Mouse (Mus musculus): ENCODE results near the gene Fcgr3.
"Not testable (repeated sequence)": the region's sequence is repeated elsewhere in the genome, so short reads cannot be mapped to it uniquely, and the experiment has no call there.

DNA sequence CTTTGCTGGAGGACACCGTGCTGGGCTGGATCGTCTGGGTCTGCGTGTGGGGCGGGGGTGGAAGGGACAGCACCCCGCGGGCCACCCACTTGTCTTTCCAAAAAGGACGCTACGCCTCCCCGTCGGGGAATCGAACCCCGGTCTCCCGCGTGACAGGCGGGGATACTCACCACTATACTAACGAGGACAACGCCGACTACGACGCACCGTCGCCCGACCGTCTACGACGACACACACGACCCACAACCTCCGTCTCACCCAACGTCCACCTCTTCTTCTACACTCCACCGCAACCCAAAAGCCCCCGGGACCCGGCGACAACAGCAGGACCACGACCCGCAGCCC lies 480 bp upstream of the Fcgr3 start:
- not testable (repeated sequence) for TF ChIP-seq CTCF (IDR thresholded peaks at IDR 0.05; ENCODE audit: low read depth, low read length); EP300 (IDR thresholded peaks at IDR 0.05; ENCODE audit: insufficient read depth, low read depth, low read length)
